Mouse (Mus musculus): Measurements from ENCODE around the gene Ints1. TPM values are rescaled to one million over a fixed set of nuclear protein-coding genes. Genes with fewer than 3 reads are reported as not detected.

Ints1 gene
- polyA plus RNA-seq, 1 experiment from 2014 or later = 37.2 TPM

DNA sequence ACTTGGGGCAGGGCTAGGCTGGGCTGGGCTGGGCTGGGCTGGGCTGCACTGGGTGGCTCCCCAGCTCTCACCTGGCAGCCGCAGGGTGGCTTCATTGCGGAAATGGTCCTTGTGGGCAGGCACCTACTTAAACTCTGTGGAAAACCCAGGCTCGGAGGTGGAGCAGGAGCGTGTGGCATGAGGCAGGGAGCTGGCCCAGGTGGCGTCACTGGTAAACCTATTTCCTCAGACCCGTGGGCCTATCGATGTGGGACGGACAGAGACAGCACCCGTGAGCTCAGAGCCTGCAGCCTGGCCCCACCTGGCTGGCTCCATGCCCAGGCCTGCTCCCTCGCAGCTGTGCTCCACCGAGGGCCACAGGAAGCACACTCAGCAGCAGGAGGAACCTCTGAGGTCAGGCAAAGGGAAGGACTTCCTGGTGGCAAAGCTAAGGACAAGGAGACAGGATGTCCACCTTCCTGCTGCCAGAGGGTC is 42.8 kb downstream of the Ints1 start:
- Histone ChIP-seq H3K9me3 (ENCODE audit: control insufficient read depth, low read length) (no peaks in the 10 kb centered on the region), H3K9ac (no peak overlapping the region), H3K27ac (no peak overlapping the region), H3K4me1 (replicated peaks; ENCODE audit: control insufficient read depth, insufficient read depth, low read length) (peaks cover 30% of the 10 kb centered on the region), H3K4me3 (replicated peaks; ENCODE audit: low read length) (no peak overlapping the region), H3K27me3 (ENCODE audit: control insufficient read depth, insufficient read depth, low read length) (no peaks in the 10 kb centered on the region), H3K36me3 (replicated peaks; ENCODE audit: control insufficient read depth, insufficient read depth) (no peaks in the 10 kb centered on the region), H3K4me2 (replicated peaks) (no peak overlapping the region)
- ATAC-seq (ENCODE audit: low FRiP score) (no peak), DNase-seq (ENCODE audit: low spot score) (no peak)
- 66% methylated on average over 11 of the region's 11 CpGs for WGBS

DNA sequence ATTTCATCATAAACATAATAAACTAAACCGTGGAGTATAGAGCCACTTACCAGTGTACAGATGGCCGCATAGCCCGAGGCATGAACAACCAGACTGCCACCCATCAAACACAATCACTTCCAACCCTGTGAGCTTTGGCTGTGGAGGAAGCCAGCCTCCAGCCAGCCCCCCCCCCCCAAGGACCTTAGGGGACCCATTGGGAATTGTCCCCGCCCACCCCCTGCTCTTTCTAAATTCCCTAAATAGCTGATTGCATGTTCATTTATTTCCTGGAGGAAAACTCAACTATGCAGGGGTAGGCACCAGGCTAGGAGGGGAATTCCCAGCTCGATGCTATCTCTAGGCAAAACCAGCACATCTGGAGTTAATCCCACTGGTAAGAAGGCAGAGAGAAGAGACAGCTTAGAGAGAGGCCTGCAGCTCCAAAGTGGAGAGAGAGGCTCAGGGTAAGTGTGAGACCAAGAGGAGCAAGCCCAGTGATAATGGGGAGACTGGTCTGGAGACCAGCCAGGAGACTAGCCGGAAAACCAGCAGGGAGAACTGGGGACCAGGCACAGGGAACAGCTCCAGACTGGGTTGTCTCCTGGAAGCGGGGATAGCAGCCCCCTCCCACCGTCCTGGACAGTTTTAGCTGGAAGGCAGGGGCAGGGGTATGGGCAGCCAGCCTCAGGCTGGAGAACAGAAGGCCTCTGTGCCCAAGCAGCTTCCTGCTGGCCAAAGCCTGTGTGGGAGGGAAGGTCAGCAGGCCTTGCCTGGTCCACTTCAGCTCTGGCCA is 44.6 kb downstream of the Ints1 start:
- H3K4me1 ChIP-seq (replicated peaks; ENCODE audit: control insufficient read depth, insufficient read depth, low read length) = peaks cover 30% of the 10 kb centered on the region

DNA sequence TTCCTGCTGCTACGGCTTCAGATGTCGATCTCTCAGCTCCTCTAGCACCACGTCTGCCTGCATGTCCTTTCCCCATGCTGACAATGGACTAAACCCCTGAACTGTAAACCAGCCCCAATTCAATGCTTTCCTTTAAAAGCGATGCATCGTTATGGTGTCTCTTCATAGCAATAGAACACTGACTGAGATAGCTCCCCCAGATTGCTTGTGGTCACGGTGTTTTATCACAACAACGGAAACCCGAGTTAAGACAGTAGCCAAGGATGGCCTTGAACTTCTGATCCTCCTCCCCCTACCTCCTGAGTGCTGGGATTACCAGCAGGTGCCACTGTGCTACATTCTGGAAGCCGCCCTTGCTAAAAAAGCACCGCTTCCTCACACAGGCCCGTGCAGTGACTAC is 48.2 kb downstream of the Ints1 start:
- no peak for ATAC-seq (ENCODE audit: low FRiP score)
- no peaks in the 10 kb centered on the region for H3K27me3 ChIP-seq (ENCODE audit: control insufficient read depth, insufficient read depth, low read length)
- H3K4me2 ChIP-seq (replicated peaks) = no peak overlapping the region
- H3K4me3 ChIP-seq (replicated peaks; ENCODE audit: low read length) = no peak overlapping the region
- no peak overlapping the region for H3K27ac ChIP-seq
- H3K9me3 ChIP-seq (ENCODE audit: control insufficient read depth, low read length) = no peaks in the 10 kb centered on the region
- WGBS = 86% methylated on average over 11 of the region's 11 CpGs
- DNase-seq (ENCODE audit: low spot score) = no peak
- H3K36me3 ChIP-seq (replicated peaks; ENCODE audit: control insufficient read depth, insufficient read depth) = no peaks in the 10 kb centered on the region
- peaks cover 15% of the 10 kb centered on the region for H3K4me1 ChIP-seq (replicated peaks; ENCODE audit: control insufficient read depth, insufficient read depth, low read length)
- H3K9ac ChIP-seq = no peak overlapping the region

More for the DNA sequence above, 44.6 kb downstream of the Ints1 start:
- H3K36me3 ChIP-seq (replicated peaks; ENCODE audit: control insufficient read depth, insufficient read depth) = no peaks in the 10 kb centered on the region
- no peaks in the 10 kb centered on the region for H3K27me3 ChIP-seq (ENCODE audit: control insufficient read depth, insufficient read depth, low read length)
- peak overlapping the region; percentile 10; the same call in 1 of the 2 replicates for H3K9ac ChIP-seq
- no peaks in the 10 kb centered on the region for H3K9me3 ChIP-seq (ENCODE audit: control insufficient read depth, low read length)
- no peak overlapping the region for H3K4me3 ChIP-seq (replicated peaks; ENCODE audit: low read length)
- DNase-seq (ENCODE audit: low spot score) = no peak
- 0 out of 2 replicates have a peak overlapping the region, but pooled peaks have one; percentile 35 for H3K27ac ChIP-seq
- no peak overlapping the region for H3K4me2 ChIP-seq (replicated peaks)
- 54% methylated on average over 8 of the region's 8 CpGs for WGBS
- no peak for ATAC-seq (ENCODE audit: low FRiP score)

DNA sequence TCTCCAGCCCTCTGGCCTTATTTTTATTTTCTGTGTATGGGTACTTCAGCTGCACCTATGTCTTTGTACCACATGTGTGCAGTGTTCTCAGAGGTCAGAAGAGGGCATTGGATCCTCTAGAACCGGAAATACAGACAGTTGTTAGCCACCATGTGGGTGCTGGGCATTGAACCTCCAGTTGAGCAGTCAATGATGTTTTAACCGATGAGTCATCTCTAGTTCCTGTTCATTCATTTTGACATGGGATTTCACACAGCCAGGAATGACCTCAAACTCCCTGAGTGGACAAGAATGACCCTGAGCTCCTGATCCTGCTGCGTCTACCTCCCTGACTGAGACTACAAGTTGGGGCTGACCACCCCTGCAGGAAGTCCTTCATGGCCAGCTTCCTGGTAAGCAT is 49.3 kb downstream of the Ints1 start:
- ATAC-seq (ENCODE audit: low FRiP score) (no peak), DNase-seq (ENCODE audit: low spot score) (no peak)
- H3K4me3 ChIP-seq (replicated peaks; ENCODE audit: low read length) = no peak overlapping the region
- no peak overlapping the region for H3K27ac ChIP-seq
- H3K9ac ChIP-seq = no peak overlapping the region
- WGBS = 85% methylated on average over 3 of the region's 3 CpGs
- 0 out of 2 replicates have a peak, but pooled peaks cover 3% of the 10 kb centered on the region for H3K36me3 ChIP-seq (replicated peaks; ENCODE audit: control insufficient read depth, insufficient read depth)
- no peaks in the 10 kb centered on the region for H3K27me3 ChIP-seq (ENCODE audit: control insufficient read depth, insufficient read depth, low read length)
- peaks cover 12% of the 10 kb centered on the region for H3K4me1 ChIP-seq (replicated peaks; ENCODE audit: control insufficient read depth, insufficient read depth, low read length)
- no peaks in the 10 kb centered on the region for H3K9me3 ChIP-seq (ENCODE audit: control insufficient read depth, low read length)
- no peak overlapping the region for H3K4me2 ChIP-seq (replicated peaks)

DNA sequence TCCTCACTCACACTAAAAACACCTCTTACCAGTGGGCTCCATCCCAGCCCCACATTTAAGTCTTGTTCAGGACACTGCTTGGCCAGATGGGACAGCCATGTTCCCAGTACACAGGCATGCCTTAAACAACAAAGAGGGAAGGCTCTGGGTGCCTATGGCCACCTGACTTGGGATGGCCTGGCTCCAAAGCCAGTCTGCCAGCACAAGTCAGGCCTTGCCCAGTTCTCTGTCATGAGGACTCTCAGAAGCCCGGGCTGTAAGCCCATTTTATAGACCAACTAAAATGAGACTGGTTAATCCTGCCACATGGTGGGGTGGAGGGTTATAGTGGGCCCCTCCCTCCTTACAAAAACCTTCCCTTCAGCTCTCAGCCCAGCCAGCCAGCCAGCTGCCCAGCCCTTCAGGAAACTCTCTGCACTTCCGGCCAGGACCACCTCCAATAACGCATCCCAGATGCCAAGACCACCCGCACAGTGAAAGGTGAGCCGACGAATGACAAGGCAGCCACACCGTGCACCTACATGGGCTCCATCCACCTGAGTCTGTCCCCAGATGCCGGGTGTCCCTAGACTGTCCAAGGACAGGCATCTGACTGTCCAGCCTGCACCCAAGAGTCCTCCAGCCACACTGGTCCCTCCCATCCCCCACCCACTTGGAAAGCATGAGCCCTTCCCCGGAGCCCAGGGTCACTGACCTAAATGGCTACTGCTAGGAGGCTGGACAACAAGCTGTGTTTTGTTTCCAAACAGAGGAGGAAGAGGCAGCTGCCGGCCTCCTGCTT is 50.9 kb downstream of the Ints1 start:
- no peak for ATAC-seq (ENCODE audit: low FRiP score)
- no peak overlapping the region for H3K4me2 ChIP-seq (replicated peaks)
- H3K27ac ChIP-seq = no peak overlapping the region

DNA sequence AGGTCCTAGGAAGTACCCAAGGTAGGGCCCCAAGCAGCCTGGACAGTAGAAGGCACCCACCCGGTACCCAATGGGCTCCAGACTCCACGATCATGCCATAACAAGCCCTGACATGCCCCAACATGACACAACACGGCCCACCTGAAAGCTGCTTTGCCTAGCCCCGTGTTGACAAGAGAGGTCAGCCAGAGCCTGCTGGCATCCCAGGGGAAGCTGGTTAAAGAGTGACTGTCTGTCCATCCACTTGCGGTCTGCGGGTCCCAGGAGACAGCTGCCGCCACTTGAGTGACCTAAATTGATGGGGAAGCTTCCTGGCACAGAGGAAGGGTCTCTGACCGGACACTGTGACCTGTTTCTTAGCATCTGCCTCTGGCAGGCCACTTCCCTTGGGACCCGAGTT is 52.4 kb downstream of the Ints1 start:
- Histone ChIP-seq H3K9ac (no peak overlapping the region), H3K9me3 (ENCODE audit: control insufficient read depth, low read length) (no peaks in the 10 kb centered on the region), H3K36me3 (replicated peaks; ENCODE audit: control insufficient read depth, insufficient read depth) (0 out of 2 replicates have a peak, but pooled peaks cover 4% of the 10 kb centered on the region), H3K4me2 (replicated peaks) (no peak overlapping the region), H3K4me3 (replicated peaks; ENCODE audit: low read length) (no peak overlapping the region), H3K27ac (no peak overlapping the region), H3K4me1 (replicated peaks; ENCODE audit: control insufficient read depth, insufficient read depth, low read length) (peaks cover 4% of the 10 kb centered on the region), H3K27me3 (ENCODE audit: control insufficient read depth, insufficient read depth, low read length) (no peaks in the 10 kb centered on the region)
- ATAC-seq (ENCODE audit: low FRiP score) = no peak
- no peak for DNase-seq (ENCODE audit: low spot score)
- WGBS = 65% methylated on average over 9 of the region's 9 CpGs

More for the DNA sequence above, 50.9 kb downstream of the Ints1 start:
- WGBS = 56% methylated on average over 10 of the region's 10 CpGs
- no peaks in the 10 kb centered on the region for H3K27me3 ChIP-seq (ENCODE audit: control insufficient read depth, insufficient read depth, low read length)
- H3K9me3 ChIP-seq (ENCODE audit: control insufficient read depth, low read length) = no peaks in the 10 kb centered on the region
- no peak overlapping the region for H3K9ac ChIP-seq
- no peak for DNase-seq (ENCODE audit: low spot score)
- H3K36me3 ChIP-seq (replicated peaks; ENCODE audit: control insufficient read depth, insufficient read depth) = 0 out of 2 replicates have a peak, but pooled peaks cover 4% of the 10 kb centered on the region
- no peaks in the 10 kb centered on the region for H3K4me1 ChIP-seq (replicated peaks; ENCODE audit: control insufficient read depth, insufficient read depth, low read length)
- no peak overlapping the region for H3K4me3 ChIP-seq (replicated peaks; ENCODE audit: low read length)

DNA sequence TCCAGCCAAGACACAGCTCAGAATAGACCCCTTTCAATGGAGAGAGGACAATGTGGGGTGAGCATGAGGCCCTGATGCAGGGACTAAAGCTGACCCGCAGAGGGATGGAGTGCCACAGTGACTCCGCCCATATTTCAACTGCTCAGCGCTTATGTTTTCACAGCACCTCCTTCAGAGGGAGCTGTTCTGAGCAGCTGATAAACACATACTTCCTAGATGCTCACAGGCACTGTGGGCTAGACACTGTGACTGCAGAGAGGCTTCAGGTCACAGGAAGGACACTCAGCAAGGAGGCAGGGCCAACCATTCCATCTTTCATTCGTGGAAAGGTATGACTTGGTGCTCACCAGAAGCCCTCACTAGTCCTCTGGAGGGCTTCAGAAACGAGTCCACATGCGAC is 52.8 kb downstream of the Ints1 start:
- Histone ChIP-seq H3K4me3 (replicated peaks; ENCODE audit: low read length) (no peak overlapping the region), H3K4me2 (replicated peaks) (no peak overlapping the region), H3K9ac (no peak overlapping the region), H3K36me3 (replicated peaks; ENCODE audit: control insufficient read depth, insufficient read depth) (0 out of 2 replicates have a peak, but pooled peaks cover 4% of the 10 kb centered on the region), H3K27ac (no peak overlapping the region), H3K9me3 (ENCODE audit: control insufficient read depth, low read length) (no peaks in the 10 kb centered on the region), H3K27me3 (ENCODE audit: control insufficient read depth, insufficient read depth, low read length) (no peaks in the 10 kb centered on the region), H3K4me1 (replicated peaks; ENCODE audit: control insufficient read depth, insufficient read depth, low read length) (peaks cover 4% of the 10 kb centered on the region)
- DNase-seq (ENCODE audit: low spot score) (no peak), ATAC-seq (ENCODE audit: low FRiP score) (no peak)
- WGBS = 76% methylated on average over 6 of the region's 6 CpGs

DNA sequence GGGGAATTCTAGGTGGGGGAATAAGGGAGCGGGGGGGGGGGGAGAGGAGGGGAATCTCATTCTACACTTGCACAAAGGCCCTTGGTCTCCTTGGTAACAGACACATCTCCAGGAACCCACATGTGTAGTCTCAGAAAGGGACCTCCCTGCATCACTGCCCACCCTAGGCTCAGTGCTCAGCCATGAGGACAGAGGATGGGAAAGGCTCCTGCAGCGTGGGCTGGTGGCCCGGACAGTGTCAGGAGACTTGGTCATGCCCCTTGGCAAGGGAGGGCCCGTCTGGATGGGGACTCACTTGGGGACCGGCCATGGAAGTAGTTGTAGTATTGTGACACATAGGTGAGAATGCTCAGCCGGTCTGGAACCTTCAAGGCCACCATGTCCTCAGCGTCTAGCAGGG is 56.5 kb downstream of the Ints1 start:
- DNase-seq (ENCODE audit: low spot score) = no peak

DNA sequence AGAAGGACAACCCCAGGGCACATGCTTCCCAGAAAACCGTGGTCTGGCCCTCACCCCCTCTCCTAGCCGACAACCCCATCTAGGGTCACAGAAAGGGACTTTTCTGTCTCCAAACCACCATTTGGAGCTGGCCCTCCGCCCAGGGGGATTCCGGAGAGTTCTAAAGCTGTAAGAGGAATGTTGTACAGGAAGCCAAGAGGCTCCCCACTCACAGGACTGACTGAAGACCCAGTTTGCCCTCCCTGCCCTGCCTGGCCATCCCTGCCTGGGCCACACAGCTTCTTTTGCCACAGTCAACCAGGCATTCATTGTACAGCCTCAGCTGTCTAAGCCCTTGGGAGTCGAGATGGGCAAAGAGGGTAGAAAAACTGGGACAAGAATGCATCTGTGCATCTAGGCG is 56.9 kb downstream of the Ints1 start:
- Histone ChIP-seq H3K4me3 (replicated peaks; ENCODE audit: low read length) (no peak overlapping the region), H3K27ac (no peak overlapping the region), H3K4me2 (replicated peaks) (no peak overlapping the region), H3K27me3 (ENCODE audit: control insufficient read depth, insufficient read depth, low read length) (no peaks in the 10 kb centered on the region), H3K9ac (no peak overlapping the region), H3K9me3 (ENCODE audit: control insufficient read depth, low read length) (no peaks in the 10 kb centered on the region), H3K36me3 (replicated peaks; ENCODE audit: control insufficient read depth, insufficient read depth) (0 out of 2 replicates have a peak, but pooled peaks cover 4% of the 10 kb centered on the region), H3K4me1 (replicated peaks; ENCODE audit: control insufficient read depth, insufficient read depth, low read length) (peaks cover 4% of the 10 kb centered on the region)
- ATAC-seq (ENCODE audit: low FRiP score) = no peak; the same call in 1 of the 2 replicates
- WGBS = 55% methylated on average over 6 of the region's 6 CpGs
- DNase-seq (ENCODE audit: low spot score) = no peak

More for the DNA sequence above, 56.5 kb downstream of the Ints1 start:
- ATAC-seq (ENCODE audit: low FRiP score) = no peak; the same call in 1 of the 2 replicates
- Histone ChIP-seq H3K27me3 (ENCODE audit: control insufficient read depth, insufficient read depth, low read length) (no peaks in the 10 kb centered on the region), H3K27ac (no peak overlapping the region), H3K4me2 (replicated peaks) (no peak overlapping the region), H3K4me3 (replicated peaks; ENCODE audit: low read length) (no peak overlapping the region), H3K36me3 (replicated peaks; ENCODE audit: control insufficient read depth, insufficient read depth) (0 out of 2 replicates have a peak, but pooled peaks cover 4% of the 10 kb centered on the region), H3K9ac (no peak overlapping the region), H3K9me3 (ENCODE audit: control insufficient read depth, low read length) (no peaks in the 10 kb centered on the region), H3K4me1 (replicated peaks; ENCODE audit: control insufficient read depth, insufficient read depth, low read length) (peaks cover 4% of the 10 kb centered on the region)
- WGBS = 57% methylated on average over 7 of the region's 7 CpGs
